Mouse (Mus musculus) MEL (cell line): Measurements from ENCODE around the gene Tgm2. TPM values are rescaled to one million over a fixed set of nuclear protein-coding genes. Genes with fewer than 3 reads are reported as not detected.

ENCODE experiments used
- DNase-seq: peaks from one replicate; pipeline ENCODE4 v3.0.0; 2011; ENCODE audit warnings: low read depth, low spot score
- H3K27ac ChIP-seq: 2 replicates; pipeline ENCODE4 v1.5.1; 2012; ENCODE audit warnings: low read depth, mild to moderate bottlenecking, control low read depth, low read length, moderate library complexity; ENCODE audit not compliant: control insufficient read depth
- H3K27me3 ChIP-seq, 2 experiments: fragments of 150-350 bp in 1 of 2; sonication (generic) in 1 of 2; 2 replicates each; pipeline ENCODE4 v1.6.1; 2012; ENCODE audit warnings: low read length in 2 of 2, mild to moderate bottlenecking in 2 of 2, improper control_type of control experiment in 1 of 2, moderate library complexity in 1 of 2; ENCODE audit not compliant: insufficient read depth in 2 of 2, control insufficient read depth in 1 of 2
- H3K36me3 ChIP-seq, 2 experiments: 2 replicates each; pipeline ENCODE4 v1.6.1; 2012 to 2014; ENCODE audit warnings: low read length in 2 of 2, improper control_type of control experiment in 1 of 2, inconsistent platforms in 1 of 2, mild to moderate bottlenecking in 1 of 2; ENCODE audit not compliant: insufficient read depth in 2 of 2, control insufficient read depth in 1 of 2
- H3K4me1 ChIP-seq, 2 experiments: fragments of 150-350 bp in 1 of 2; sonication (generic) in 1 of 2; 2 replicates each; pipeline ENCODE4 v1.6.1; 2012; ENCODE audit warnings: low read length in 2 of 2, improper control_type of control experiment in 1 of 2, mild to moderate bottlenecking in 1 of 2; ENCODE audit not compliant: insufficient read depth in 2 of 2, control insufficient read depth in 1 of 2
- H3K4me3 ChIP-seq, 2 experiments: fragments of 150-350 bp in 1 of 2; sonication (generic) in 1 of 2; 2 replicates each; pipeline ENCODE4 v1.5.1; 2012; ENCODE audit warnings: low read depth in 2 of 2, low read length in 2 of 2, mild to moderate bottlenecking in 2 of 2, moderate library complexity in 2 of 2, control low read depth in 1 of 2, improper control_type of control experiment in 1 of 2; ENCODE audit not compliant: control insufficient read depth in 1 of 2, insufficient read depth in 1 of 2
- H3K79me2 ChIP-seq: 2 replicates; pipeline ENCODE4 v1.6.1; 2012; ENCODE audit warnings: mild to moderate bottlenecking, low read length, moderate library complexity; ENCODE audit not compliant: control insufficient read depth, poor library complexity, insufficient read depth
- H3K9ac ChIP-seq: 2 replicates; pipeline ENCODE4 v1.6.1; 2012; ENCODE audit warnings: low read depth, mild to moderate bottlenecking, control low read depth, low read length, moderate library complexity; ENCODE audit not compliant: control insufficient read depth, poor library complexity, severe bottlenecking
- H3K9me3 ChIP-seq: fragments of 150-350 bp; sonication (generic); replicated peaks from 2 replicates; pipeline ENCODE4 v1.6.1; 2012; ENCODE audit warnings: mild to moderate bottlenecking, low read length, improper control_type of control experiment, moderate library complexity; ENCODE audit not compliant: insufficient read depth
- BHLHE40 ChIP-seq: IDR thresholded peaks from 2 replicates; pipeline ENCODE4 v1.6.1; 2012; ENCODE audit warnings: low read depth, mild to moderate bottlenecking, inconsistent platforms, low read length, improper control_type of control experiment, borderline replicate concordance
- CHD2 ChIP-seq: IDR thresholded peaks from 2 replicates; pipeline ENCODE4 v1.6.1; 2011; ENCODE audit warnings: low read length, improper control_type of control experiment
- CTCF ChIP-seq, 3 experiments: IDR thresholded peaks in 2 of 3; conservative IDR thresholded peaks in 1 of 3; 2 replicates each; pipeline ENCODE4 v1.5.1; 2011 to 2012; ENCODE audit warnings: low read length in 3 of 3, low read depth in 2 of 3, mild to moderate bottlenecking in 2 of 3, improper control_type of control experiment in 1 of 3, inconsistent platforms in 1 of 3, mixed read lengths in 1 of 3, moderate library complexity in 1 of 3; ENCODE audit not compliant: control insufficient read depth in 1 of 3, insufficient read depth in 1 of 3, poor library complexity in 1 of 3, severe bottlenecking in 1 of 3
- EP300 ChIP-seq, 2 experiments: IDR thresholded peaks; 2 replicates each; pipeline ENCODE4 v1.6.1; 2011; ENCODE audit warnings: improper control_type of control experiment in 2 of 2, low read length in 2 of 2, low read depth in 1 of 2, mild to moderate bottlenecking in 1 of 2
- GABPA ChIP-seq: IDR thresholded peaks from 2 replicates; pipeline ENCODE4 v1.6.1; 2012; ENCODE audit warnings: low read depth, mild to moderate bottlenecking, inconsistent platforms, low read length, improper control_type of control experiment, moderate library complexity
- GATA1 ChIP-seq: IDR thresholded peaks from 2 replicates; pipeline ENCODE4 v1.6.1; 2011; ENCODE audit warnings: low read depth, low read length, improper control_type of control experiment
- MAFK ChIP-seq: IDR thresholded peaks from 2 replicates; pipeline ENCODE4 v1.6.1; 2011; ENCODE audit warnings: low read depth, mild to moderate bottlenecking, low read length, improper control_type of control experiment, borderline replicate concordance
- MAX ChIP-seq: IDR thresholded peaks from 2 replicates; pipeline ENCODE4 v1.6.1; 2011; ENCODE audit warnings: low read length, improper control_type of control experiment
- MAZ ChIP-seq: IDR thresholded peaks from 2 replicates; pipeline ENCODE4 v1.6.1; 2012; ENCODE audit warnings: low read depth, mild to moderate bottlenecking, inconsistent platforms, low read length, improper control_type of control experiment
- MYC ChIP-seq: IDR thresholded peaks from 2 replicates; pipeline ENCODE4 v1.6.1; 2011; ENCODE audit warnings: low read depth, mild to moderate bottlenecking, low read length, improper control_type of control experiment, moderate library complexity
- POLR2AphosphoS2 ChIP-seq: IDR thresholded peaks from 2 replicates; pipeline ENCODE4 v1.6.1; 2011; ENCODE audit warnings: low read length, improper control_type of control experiment
- POLR2AphosphoS5 ChIP-seq: IDR thresholded peaks from 2 replicates; pipeline ENCODE4 v1.6.1; 2012; ENCODE audit warnings: low read depth, borderline replicate concordance, mild to moderate bottlenecking, inconsistent platforms, low read length, moderate library complexity, mixed read lengths
- TAL1 ChIP-seq: IDR thresholded peaks from 2 replicates; pipeline ENCODE4 v1.6.1; 2012; ENCODE audit warnings: mild to moderate bottlenecking, inconsistent platforms, low read length, moderate library complexity, mixed read lengths
- TBP ChIP-seq: IDR thresholded peaks from 2 replicates; pipeline ENCODE4 v1.8.0; 2011; ENCODE audit warnings: low read depth, low read length, improper control_type of control experiment
- USF2 ChIP-seq, 2 experiments: IDR thresholded peaks; 2 replicates each; pipeline ENCODE4 v1.6.1; 2011 to 2012; ENCODE audit warnings: improper control_type of control experiment in 2 of 2, low read length in 2 of 2, borderline replicate concordance in 1 of 2, inconsistent platforms in 1 of 2, low read depth in 1 of 2, mild to moderate bottlenecking in 1 of 2; ENCODE audit not compliant: insufficient read depth in 1 of 2
- ZKSCAN1 ChIP-seq: IDR thresholded peaks from 2 replicates; pipeline ENCODE4 v1.6.1; 2012; ENCODE audit warnings: low read depth, mild to moderate bottlenecking, inconsistent platforms, low read length, improper control_type of control experiment, moderate library complexity
- ZMIZ1 ChIP-seq: IDR thresholded peaks from 2 replicates; pipeline ENCODE4 v1.6.1; 2012; ENCODE audit warnings: low read depth, mild to moderate bottlenecking, inconsistent platforms, low read length, improper control_type of control experiment, moderate library complexity
- ZNF384 ChIP-seq: IDR thresholded peaks from 2 replicates; pipeline ENCODE4 v1.6.1; 2012; ENCODE audit warnings: low read depth, mild to moderate bottlenecking, inconsistent platforms, low read length, improper control_type of control experiment
- polyA plus RNA-seq, 2 experiments: library from polyadenylated mRNA; stranded (reverse) in 1 of 2; unstranded in 1 of 2; fragments of >175 nt in 1 of 2; fragments of >200 nt in 1 of 2; gene quantifications; 2 replicates each; pipeline versions ENCODE4 v1.2.1 to v1.2.4; 2012; ENCODE audit warnings: low replicate concordance in 2 of 2, low read depth in 1 of 2; ENCODE audit not compliant: insufficient read length in 2 of 2, insufficient read depth in 1 of 2, missing spikeins in 1 of 2
- total RNA-seq: library from RNA; depleted of rRNA; stranded (reverse); fragments of 300-350 nt; gene quantifications from 2 replicates; pipeline ENCODE4 v1.2.3, GENCODE M21; 2012

The Tgm2 gene
- total and polyA plus RNA-seq, 3 experiments = 7.7 to 11.0 TPM; not detected in 1

DNA sequence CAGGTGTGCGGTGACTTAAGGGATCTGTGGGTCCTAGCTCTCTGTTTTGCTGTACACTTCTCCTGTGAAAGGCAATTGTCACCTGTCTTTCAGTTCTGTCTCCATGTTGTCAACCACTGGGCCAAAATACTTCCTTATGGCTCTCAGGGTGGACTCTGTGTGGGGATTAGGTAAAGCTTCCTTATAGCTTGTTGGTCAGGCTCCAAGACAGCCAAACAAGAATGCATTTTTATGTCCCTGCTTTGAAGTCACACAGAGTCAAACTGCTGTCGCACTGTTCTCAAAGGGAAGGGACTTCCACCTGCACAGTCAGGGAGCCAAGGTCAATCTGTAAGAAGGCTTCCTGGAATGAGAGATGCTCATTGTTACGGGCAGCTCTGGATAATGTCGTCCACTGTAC lies 31.9 kb upstream of the Tgm2 start:
- Histone ChIP-seq H3K27me3 (no peaks in the 10 kb centered on the region), H3K27ac (no peak overlapping the region), H3K36me3 (no peaks in the 10 kb centered on the region), H3K9me3 (no peaks in the 10 kb centered on the region), H3K4me1 (peaks cover 0 to 4% of the 10 kb centered on the region in 2 experiments; a peak in 1 of 4 replicates), H3K4me3 (no peak overlapping the region), H3K79me2 (no peaks in the 10 kb centered on the region), H3K9ac (no peak overlapping the region)
- no peak for DNase-seq
- TF ChIP-seq ZMIZ1 (no peak), GATA1 (no peak), TBP (no peak), CTCF (IDR thresholded peaks at IDR 0.05 in 2 of 3, conservative IDR thresholded peaks at IDR 0.05 in 1 of 3; ENCODE audit: control insufficient read depth in 1 of 3, insufficient read depth in 1 of 3, low read depth in 2 of 3, low read length in 3 of 3, poor library complexity in 1 of 3, severe bottlenecking in 1 of 3) (no peak), MAZ (no peak), CHD2 (no peak), ZNF384 (no peak), MAX (no peak), MYC (no peak), MAFK (no peak), POLR2AphosphoS5 (no peak), TAL1 (no peak), BHLHE40 (no peak)

DNA sequence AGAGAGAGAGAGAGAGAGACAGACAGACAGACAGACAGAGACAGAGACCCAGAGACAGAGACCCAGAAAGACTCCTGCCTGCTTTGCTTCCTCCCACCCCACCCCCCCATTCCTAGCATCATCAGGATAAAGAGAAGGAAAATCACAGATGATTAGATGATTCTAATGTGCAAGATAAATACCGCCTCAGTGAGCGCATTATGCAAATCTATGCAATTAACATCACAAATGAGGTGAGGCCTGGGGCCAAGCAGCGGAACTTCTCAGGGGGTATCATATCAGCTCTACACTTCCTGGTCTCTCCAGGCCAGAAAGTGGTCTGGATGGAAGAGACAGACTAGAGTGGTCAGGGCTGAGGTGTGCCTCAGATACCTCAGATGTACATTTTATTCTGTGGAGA lies 31.3 kb upstream of the Tgm2 start:
- peaks cover 0 to 4% of the 10 kb centered on the region in 2 experiments; a peak in 1 of 4 replicates for H3K4me1 ChIP-seq
- TF ChIP-seq EP300 (IDR thresholded peaks at IDR 0.05; ENCODE audit: low read depth in 1 of 2, low read length in 2 of 2) = no peak
- no peak for TF ChIP-seq ZKSCAN1
- TF ChIP-seq MAX = no peak
- no peak for TF ChIP-seq USF2 (IDR thresholded peaks at IDR 0.05; ENCODE audit: borderline replicate concordance in 1 of 2, insufficient read depth in 1 of 2, low read depth in 1 of 2, low read length in 2 of 2)
- no peak for TF ChIP-seq POLR2AphosphoS5
- no peak for TF ChIP-seq MAZ
- no peak for TF ChIP-seq POLR2AphosphoS2
- no peak for TF ChIP-seq GABPA
- TF ChIP-seq ZNF384 = no peak
- no peak for TF ChIP-seq CTCF (IDR thresholded peaks at IDR 0.05 in 2 of 3, conservative IDR thresholded peaks at IDR 0.05 in 1 of 3; ENCODE audit: control insufficient read depth in 1 of 3, insufficient read depth in 1 of 3, low read depth in 2 of 3, low read length in 3 of 3, poor library complexity in 1 of 3, severe bottlenecking in 1 of 3)
- no peak overlapping the region for H3K9ac ChIP-seq
- no peaks in the 10 kb centered on the region for H3K27me3 ChIP-seq
- no peaks in the 10 kb centered on the region for H3K79me2 ChIP-seq
- no peak overlapping the region for H3K4me3 ChIP-seq
- DNase-seq = no peak
- H3K27ac ChIP-seq = no peak overlapping the region
- no peaks in the 10 kb centered on the region for H3K36me3 ChIP-seq
- H3K9me3 ChIP-seq = no peaks in the 10 kb centered on the region
